Mouse (Mus musculus) megakaryocyte, embryonic 14.5 days (primary cell): ENCODE measurements at regions not wholly inside any gene's neighbourhood (a gene's known extent, or its start where the extent isn't known, plus 50 kb on each side); places are given as distances from the start of the nearest gene placed in this dataset.

Experiments used
- H3K27me3 ChIP-seq: replicated peaks from 2 replicates; pipeline ENCODE3; 2012; ENCODE audit warnings: inconsistent platforms
- H3K36me3 ChIP-seq: replicated peaks from 2 replicates; pipeline ENCODE3; 2012; ENCODE audit warnings: low read length, inconsistent platforms, mixed read lengths
- H3K4me1 ChIP-seq: 2 replicates; pipeline ENCODE4 v1.6.1; 2012; ENCODE audit warnings: inconsistent platforms
- H3K4me3 ChIP-seq: replicated peaks from 2 replicates; pipeline ENCODE3; 2012; ENCODE audit warnings: moderate library complexity, mild to moderate bottlenecking, inconsistent platforms
- H3K9me3 ChIP-seq: 2 replicates; pipeline ENCODE4 v1.6.1; 2012; ENCODE audit warnings: inconsistent platforms
- FLI1 ChIP-seq: IDR thresholded peaks from 2 replicates; pipeline ENCODE4 v1.6.1; 2012; ENCODE audit warnings: low read length, inconsistent platforms, mixed read lengths
- GATA1 ChIP-seq: IDR thresholded peaks from 3 replicates; pipeline ENCODE4 v1.6.1; 2012; ENCODE audit warnings: mixed read lengths, low read length, inconsistent platforms, borderline replicate concordance

GRCm38 (mm10) chr5:83890619-83891185 lies 526.5 kb downstream of the Epha5 start:
- no peaks in the 10 kb centered on the region for H3K36me3 ChIP-seq
- no peaks in the 10 kb centered on the region for H3K27me3 ChIP-seq
- TF ChIP-seq GATA1, result no peak
- TF ChIP-seq FLI1, result no peak
- H3K9me3 ChIP-seq, result peaks cover 4% of the 10 kb centered on the region; the same call in 1 of the 2 replicates
- H3K4me1 ChIP-seq, result no peaks in the 10 kb centered on the region
- H3K4me3 ChIP-seq, result no peak overlapping the region

DNA sequence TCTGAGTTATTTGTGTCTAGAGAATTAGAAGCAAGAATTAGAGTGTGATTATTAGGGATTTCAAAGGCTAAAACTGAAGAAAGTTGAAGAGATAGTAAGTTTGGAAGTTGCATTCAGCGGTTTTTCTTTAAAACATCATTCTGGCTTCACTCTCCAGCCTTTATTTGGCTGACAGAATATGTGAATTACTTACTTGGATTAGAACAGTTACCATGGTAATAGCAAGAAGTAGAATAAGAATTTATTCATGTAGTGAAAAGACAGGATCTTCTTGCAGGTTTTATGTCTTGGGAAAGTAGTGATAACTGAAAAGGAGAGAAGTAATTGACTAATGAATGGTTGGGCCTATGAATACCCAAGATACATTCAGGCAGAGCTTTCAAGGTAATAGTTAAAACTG lies 517.1 kb upstream of the Tecrl start:
- Histone ChIP-seq H3K4me1 (no peaks in the 10 kb centered on the region), H3K36me3 (no peaks in the 10 kb centered on the region), H3K9me3 (peaks cover 3% of the 10 kb centered on the region; the same call in 1 of the 2 replicates), H3K4me3 (no peak overlapping the region), H3K27me3 (no peaks in the 10 kb centered on the region)
- no peak for TF ChIP-seq GATA1
- no peak for TF ChIP-seq FLI1

DNA sequence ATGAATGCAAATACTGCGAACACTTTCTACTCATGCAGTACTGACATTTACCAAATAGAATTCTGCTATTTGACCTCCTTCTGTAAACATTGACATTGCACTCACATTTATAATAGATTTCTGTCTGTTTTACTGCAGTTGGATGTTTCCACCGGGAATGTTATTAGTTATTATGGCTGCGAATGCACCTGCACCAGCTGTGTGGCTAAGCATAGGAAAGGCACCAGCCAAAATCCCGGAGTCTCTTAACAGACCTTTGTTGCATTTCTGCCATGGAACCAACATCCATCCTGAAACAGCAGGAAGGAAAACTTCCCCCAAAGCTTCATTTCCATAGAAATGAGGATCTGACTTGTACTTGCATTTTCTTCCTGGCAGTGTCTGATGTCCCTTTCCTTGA lies 513.4 kb upstream of the Tecrl start:
- Histone ChIP-seq H3K9me3 (peaks cover 1% of the 10 kb centered on the region; the same call in 1 of the 2 replicates), H3K36me3 (no peaks in the 10 kb centered on the region), H3K27me3 (no peaks in the 10 kb centered on the region), H3K4me3 (no peak overlapping the region), H3K4me1 (no peaks in the 10 kb centered on the region)
- TF ChIP-seq FLI1, result no peak
- no peak for TF ChIP-seq GATA1

- TF ChIP-seq FLI1, result no peak
- TF ChIP-seq GATA1, result no peak
- Histone ChIP-seq H3K36me3 (no peaks in the 10 kb centered on the region), H3K9me3 (peaks cover 4% of the 10 kb centered on the region; the same call in 1 of the 2 replicates), H3K27me3 (no peaks in the 10 kb centered on the region), H3K4me1 (no peaks in the 10 kb centered on the region), H3K4me3 (no peak overlapping the region)
These were observed 506.7 kb upstream of the Tecrl start for GRCm38 (mm10) chr5:83861674-83862073.

GRCm38 (mm10) chr5:83852022-83852421 lies 497.0 kb upstream of the Tecrl start:
- Histone ChIP-seq H3K4me3 (peak overlapping the region; percentile 1), H3K4me1 (no peaks in the 10 kb centered on the region), H3K27me3 (no peaks in the 10 kb centered on the region), H3K9me3 (peaks cover 5% of the 10 kb centered on the region; the same call in 1 of the 2 replicates), H3K36me3 (no peaks in the 10 kb centered on the region)
- TF ChIP-seq GATA1, result no peak
- no peak for TF ChIP-seq FLI1

DNA sequence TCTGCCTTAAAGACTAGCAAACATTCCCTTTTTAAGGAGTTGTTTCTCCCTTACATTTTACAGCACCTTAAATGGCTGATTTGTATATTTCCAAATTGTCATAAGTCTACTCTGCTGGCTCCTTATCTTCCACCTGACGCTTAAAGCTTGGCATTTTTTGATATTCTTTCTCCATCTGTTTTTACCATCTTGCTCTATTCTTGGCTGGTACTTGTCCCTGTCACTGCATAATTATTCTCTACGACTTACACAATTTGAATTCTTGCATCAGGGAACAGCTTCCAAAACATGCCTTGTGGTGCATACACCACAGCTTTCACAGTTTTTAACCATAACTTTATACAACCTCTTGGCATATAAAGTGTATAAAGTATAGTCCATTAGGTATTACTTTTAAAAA lies 471.6 kb upstream of the Tecrl start:
- no peaks in the 10 kb centered on the region for H3K36me3 ChIP-seq
- TF ChIP-seq FLI1 (no peak), GATA1 (no peak)

DNA sequence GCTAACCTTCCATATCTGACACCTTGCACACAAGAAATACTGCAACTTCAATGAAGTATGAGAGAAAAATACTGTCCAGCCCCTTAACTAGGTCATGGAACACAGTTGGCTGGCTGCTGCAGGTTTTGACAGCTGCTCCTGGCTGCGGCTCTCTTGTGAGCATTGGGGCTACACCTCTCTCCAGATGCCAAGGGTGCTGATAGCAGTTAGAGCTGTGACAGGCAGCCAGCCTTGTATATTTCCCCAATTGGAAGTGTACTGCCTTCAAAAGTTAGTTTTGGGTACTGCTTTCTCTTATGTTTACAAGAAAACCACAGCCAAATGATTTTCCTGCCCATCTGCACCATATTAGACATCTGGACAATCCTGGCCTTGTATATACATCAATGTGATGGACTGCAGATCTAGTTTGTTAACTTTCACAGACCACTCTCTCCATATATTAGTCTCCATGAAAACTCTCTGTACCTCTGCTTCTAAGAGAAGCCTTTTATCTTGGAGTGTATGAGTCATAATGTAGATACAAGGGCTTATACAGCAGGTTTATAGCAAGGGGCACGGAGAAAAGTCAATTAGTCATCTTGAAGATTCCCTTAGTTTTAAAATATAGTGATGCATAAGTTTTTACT lies 470.0 kb upstream of the Tecrl start:
- TF ChIP-seq GATA1 (no peak), FLI1 (no peak)
- Histone ChIP-seq H3K36me3 (no peaks in the 10 kb centered on the region), H3K9me3 (no peaks in the 10 kb centered on the region), H3K4me1 (no peaks in the 10 kb centered on the region), H3K4me3 (no peak overlapping the region), H3K27me3 (no peaks in the 10 kb centered on the region)

More for the DNA sequence above, 471.6 kb upstream of the Tecrl start:
- H3K4me3 ChIP-seq, result no peak overlapping the region
- H3K27me3 ChIP-seq, result no peaks in the 10 kb centered on the region
- no peaks in the 10 kb centered on the region for H3K4me1 ChIP-seq
- no peaks in the 10 kb centered on the region for H3K9me3 ChIP-seq

GRCm38 (mm10) chr5:83811309-83811708 lies 456.3 kb upstream of the Tecrl start:
- H3K4me1 ChIP-seq, result no peaks in the 10 kb centered on the region
- H3K9me3 ChIP-seq, result peaks cover 5% of the 10 kb centered on the region; the same call in 1 of the 2 replicates
- TF ChIP-seq GATA1 (no peak), FLI1 (no peak)
- no peaks in the 10 kb centered on the region for H3K36me3 ChIP-seq
- H3K27me3 ChIP-seq, result no peaks in the 10 kb centered on the region
- H3K4me3 ChIP-seq, result no peak overlapping the region

DNA sequence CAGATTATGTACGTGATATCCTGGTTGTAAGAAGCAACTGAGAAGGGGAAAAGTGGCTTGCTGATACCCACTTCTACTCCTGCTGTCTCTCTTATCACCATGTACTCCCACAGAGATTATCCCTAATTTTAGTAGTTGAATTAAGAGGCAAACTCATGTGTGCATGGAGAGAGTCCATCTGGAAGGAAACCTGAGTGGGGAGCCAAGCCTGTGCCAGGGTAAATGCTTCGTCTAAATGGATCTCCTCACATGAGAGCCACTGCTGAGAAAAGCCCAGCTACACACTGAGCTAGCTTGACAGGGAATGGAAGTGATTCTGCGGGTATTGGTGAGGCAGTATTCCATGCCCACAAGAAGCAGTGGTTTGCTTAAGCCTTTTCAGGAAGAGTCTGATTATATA lies 445.0 kb upstream of the Tecrl start:
- H3K27me3 ChIP-seq, result no peaks in the 10 kb centered on the region
- H3K9me3 ChIP-seq, result no peaks in the 10 kb centered on the region
- no peak overlapping the region for H3K4me3 ChIP-seq
- no peaks in the 10 kb centered on the region for H3K4me1 ChIP-seq
- no peak for TF ChIP-seq FLI1
- no peak for TF ChIP-seq GATA1
- no peaks in the 10 kb centered on the region for H3K36me3 ChIP-seq

DNA sequence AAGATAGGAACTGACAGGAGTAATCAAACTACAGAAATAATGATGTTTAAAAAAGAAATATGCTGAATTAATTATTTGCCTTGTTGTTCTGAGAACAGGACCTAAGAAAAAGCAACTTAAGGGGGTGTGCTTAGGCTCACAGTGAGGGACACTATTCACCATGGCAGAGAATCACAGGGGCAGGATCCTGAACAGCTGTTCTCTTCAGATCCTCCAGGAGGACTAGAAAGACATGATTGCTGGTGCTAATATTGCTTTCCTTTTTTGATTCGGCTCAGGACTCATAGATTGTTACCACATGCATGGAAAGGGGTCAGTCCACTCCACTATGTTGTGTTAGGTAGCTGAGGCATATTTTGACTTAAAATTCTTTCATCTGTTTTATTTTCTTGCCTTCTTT lies 425.4 kb upstream of the Tecrl start:
- H3K4me1 ChIP-seq, result no peaks in the 10 kb centered on the region
- H3K27me3 ChIP-seq, result no peaks in the 10 kb centered on the region
- no peak for TF ChIP-seq GATA1
- no peak for TF ChIP-seq FLI1
- no peaks in the 10 kb centered on the region for H3K9me3 ChIP-seq
- H3K36me3 ChIP-seq, result no peaks in the 10 kb centered on the region
- H3K4me3 ChIP-seq, result no peak overlapping the region
